Mouse (Mus musculus) embryonic facial prominence, embryonic 11.5 days (tissue): ENCODE results near the gene Slc26a11. TPM values are rescaled to one million over a fixed set of nuclear protein-coding genes. Genes with fewer than 3 reads are reported as not detected.
A peak's percentile ranks its signal among the peaks of the same experiment; 100 is the strongest.
"Not testable (repeated sequence)": the region's sequence is repeated elsewhere in the genome, so short reads cannot be mapped to it uniquely, and the experiment has no call there.

Source experiments
- ATAC-seq: fragments of 200-750 bp; cut with Nextera tagmentation; replicated peaks from 2 replicates; pipeline ENCODE4 v1.8.0; 2017; ENCODE audit warnings: low read depth; ENCODE audit not compliant: insufficient number of reproducible peaks, low FRiP score, low TSS enrichment
- DNase-seq: peaks from one replicate; pipeline ENCODE4 v3.0.0-alpha.2; 2015; ENCODE audit warnings: low spot score
- H3K27ac ChIP-seq: fragments of 300-500 bp; sonication (generic); replicated peaks from 2 replicates; pipeline ENCODE4 v1.5.1; 2014; ENCODE audit warnings: mild to moderate bottlenecking, low read depth, low read length, control low read depth
- H3K27me3 ChIP-seq: fragments of 300-500 bp; sonication (generic); 2 replicates; pipeline ENCODE4 v1.6.1; 2014; ENCODE audit warnings: mild to moderate bottlenecking, low read length, moderate library complexity, mixed read lengths; ENCODE audit not compliant: control insufficient read depth, insufficient read depth
- H3K36me3 ChIP-seq: fragments of 300-500 bp; sonication (generic); replicated peaks from 2 replicates; pipeline ENCODE4 v1.6.1; 2014; ENCODE audit warnings: low read depth, mild to moderate bottlenecking, low read length, moderate library complexity, mixed read lengths; ENCODE audit not compliant: control insufficient read depth, insufficient read depth
- H3K4me1 ChIP-seq: fragments of 300-500 bp; sonication (generic); 2 replicates; pipeline ENCODE4 v1.6.1; 2014; ENCODE audit warnings: low read length, mixed read lengths; ENCODE audit not compliant: control insufficient read depth, insufficient read depth
- H3K4me2 ChIP-seq: fragments of 300-500 bp; sonication (generic); 2 replicates; pipeline ENCODE4 v1.6.1; 2014; ENCODE audit warnings: low read depth, mild to moderate bottlenecking, control low read depth, low read length, moderate library complexity
- H3K4me3 ChIP-seq: fragments of 300-500 bp; sonication (generic); 2 replicates; pipeline ENCODE4 v1.5.1; 2014; ENCODE audit warnings: low read depth, low read length, control low read depth
- H3K9ac ChIP-seq: fragments of 300-500 bp; sonication (generic); replicated peaks from 2 replicates; pipeline ENCODE4 v1.6.1; 2014; ENCODE audit warnings: mild to moderate bottlenecking, control low read depth, low read length
- H3K9me3 ChIP-seq: fragments of 300-500 bp; sonication (generic); replicated peaks from 2 replicates; pipeline ENCODE4 v1.6.1; 2016; ENCODE audit warnings: mild to moderate bottlenecking, low read length, inconsistent platforms, mixed read lengths; ENCODE audit not compliant: control insufficient read depth
- WGBS: fragments of 180-500 bp; shearing (Covaris S2); extraction: QIAGEN DNeasy Blood & Tissue Kit; methylation state at CpG from one replicate; pipeline ENCODE4 v1.1.7; 2014; 5-methylcytosine and 5-hydroxymethylcytosine counted together
- polyA plus RNA-seq: library from polyadenylated mRNA; unstranded; fragments of >200 nt; fragmentation: Nextera tagmentation; extraction: Ambion mirVana; gene quantifications from 2 replicates; pipeline ENCODE4 v1.2.1, GENCODE M21; 2014

The Slc26a11 gene
- polyA plus RNA-seq, 1 experiment from 2014 or later: 5.5 TPM

- H3K4me1 ChIP-seq, H3K4me2 ChIP-seq, H3K9me3 ChIP-seq, ATAC-seq, H3K9ac ChIP-seq, H3K36me3 ChIP-seq, H3K4me3 ChIP-seq, H3K27ac ChIP-seq, DNase-seq: not testable (repeated sequence)
- H3K27me3 ChIP-seq: peaks cover 30% of the 10 kb centered on the region
- WGBS: 27% methylated on average over 3 of the region's 3 CpGs
Observed at GRCm38 (mm10) chr11:119387273-119387672, 31.9 kb downstream of the Slc26a11 start.

GRCm38 (mm10) chr11:119389851-119390270 lies 34.5 kb downstream of the Slc26a11 start:
- Histone ChIP-seq H3K27ac (no peak overlapping the region), H3K9me3 (no peaks in the 10 kb centered on the region), H3K4me1 (no peaks in the 10 kb centered on the region; the same call in 1 of the 2 replicates), H3K4me3 (peak overlapping the region; percentile 50), H3K4me2 (peak overlapping the region; percentile 98), H3K36me3 (no peaks in the 10 kb centered on the region), H3K9ac (peak overlapping the region; percentile 54), H3K27me3 (peaks cover 50% of the 10 kb centered on the region)
- DNase-seq (peak; percentile 81), ATAC-seq (peak; percentile 30; the same call in 1 of the 2 replicates)
- WGBS: under 1% methylated on average over 34 of the region's 35 CpGs

GRCm38 (mm10) chr11:119390271-119391231 lies 35.2 kb downstream of the Slc26a11 start:
- H3K27me3 ChIP-seq: peaks cover 56% of the 10 kb centered on the region
- H3K27ac ChIP-seq: no peak overlapping the region
- H3K4me3 ChIP-seq: peak overlapping the region; percentile 50
- no peak for ATAC-seq
- no peaks in the 10 kb centered on the region; the same call in 1 of the 2 replicates for H3K4me1 ChIP-seq
- peak overlapping the region; percentile 54 for H3K9ac ChIP-seq
- 2% methylated on average over 53 of the region's 53 CpGs for WGBS
- peak overlapping the region; percentile 98 for H3K4me2 ChIP-seq
- H3K36me3 ChIP-seq: no peaks in the 10 kb centered on the region
- no peaks in the 10 kb centered on the region for H3K9me3 ChIP-seq
- peak; percentile 36 for DNase-seq

- H3K4me3 ChIP-seq: no peak overlapping the region
- H3K36me3 ChIP-seq: no peaks in the 10 kb centered on the region
Observed at GRCm38 (mm10) chr11:119391386-119392000, 36.1 kb downstream of the Slc26a11 start.

GRCm38 (mm10) chr11:119392001-119392614 lies 36.8 kb downstream of the Slc26a11 start:
- Histone ChIP-seq H3K4me2 (no peak overlapping the region), H3K27me3 (peaks cover 63% of the 10 kb centered on the region), H3K4me1 (no peaks in the 10 kb centered on the region; the same call in 1 of the 2 replicates), H3K27ac (no peak overlapping the region), H3K4me3 (no peak overlapping the region), H3K36me3 (no peaks in the 10 kb centered on the region), H3K9me3 (no peaks in the 10 kb centered on the region), H3K9ac (no peak overlapping the region)
- DNase-seq (no peak), ATAC-seq (no peak)
- 5% methylated on average over 12 of the region's 12 CpGs for WGBS

More at GRCm38 (mm10) chr11:119391386-119392000, 36.1 kb downstream of the Slc26a11 start:
- Histone ChIP-seq H3K27me3 (peaks cover 59% of the 10 kb centered on the region), H3K9me3 (no peaks in the 10 kb centered on the region), H3K4me2 (no peak overlapping the region), H3K27ac (no peak overlapping the region), H3K4me1 (no peaks in the 10 kb centered on the region; the same call in 1 of the 2 replicates), H3K9ac (no peak overlapping the region)
- 29% methylated on average over 7 of the region's 7 CpGs for WGBS
- no peak for ATAC-seq
- no peak for DNase-seq

GRCm38 (mm10) chr11:119392800-119393482 lies 37.6 kb downstream of the Slc26a11 start, which contains the start of gene Rnf213:
Rnf213 (plus strand) TSS chr11:119393100.
- H3K36me3 ChIP-seq: no peaks in the 10 kb centered on the region
- under 1% methylated on average over 19 of the region's 19 CpGs for WGBS
- peak within 1 kb of the TSS; percentile 45 for H3K9ac ChIP-seq
- H3K27me3 ChIP-seq: peaks cover 63% of the 10 kb centered on the region
- no peaks in the 10 kb centered on the region; the same call in 1 of the 2 replicates for H3K4me1 ChIP-seq
- DNase-seq (peak; percentile 72), ATAC-seq (peak; percentile 68)
- peak within 1 kb of the TSS; percentile 64 for H3K4me2 ChIP-seq
- no peaks in the 10 kb centered on the region for H3K9me3 ChIP-seq
- peak within 1 kb of the TSS; percentile 31 for H3K4me3 ChIP-seq
- no peak within 1 kb of the TSS for H3K27ac ChIP-seq

- peaks cover 63% of the 10 kb centered on the region for H3K27me3 ChIP-seq
- DNase-seq (no peak), ATAC-seq (no peak)
- H3K4me2 ChIP-seq: peak overlapping the region; percentile 64
- no peaks in the 10 kb centered on the region; the same call in 1 of the 2 replicates for H3K4me1 ChIP-seq
- H3K9me3 ChIP-seq: no peaks in the 10 kb centered on the region
- no peaks in the 10 kb centered on the region for H3K36me3 ChIP-seq
- WGBS: 26% methylated on average over 7 of the region's 7 CpGs
- H3K27ac ChIP-seq: no peak overlapping the region
- H3K4me3 ChIP-seq: peak overlapping the region; percentile 31
- H3K9ac ChIP-seq: peak overlapping the region; percentile 45
Observed at GRCm38 (mm10) chr11:119393483-119393804, 38.1 kb downstream of the Slc26a11 start.
